Mouse (Mus musculus): Measurements from ENCODE around the gene Tspear.
"Not testable (repeated sequence)": the region's sequence is repeated elsewhere in the genome, so short reads cannot be mapped to it uniquely, and the experiment has no call there.

The Tspear gene

GRCm38 (mm10) chr10:77685895-77686664 is at the start of gene Tspear:
Gene Tspear, plus strand, starts transcription at chr10:77686569.
- DNase-seq (ENCODE audit: low spot score in 2 of 2): no peak

GRCm38 (mm10) chr10:77638956-77639355 is 47.4 kb upstream of the Tspear start:
- no peak for DNase-seq (ENCODE audit: low spot score in 2 of 2)

GRCm38 (mm10) chr10:77643160-77643559 is 43.2 kb upstream of the Tspear start:
- no peak for DNase-seq (ENCODE audit: low spot score in 2 of 2)

- DNase-seq (ENCODE audit: low spot score in 2 of 2): no peak
These were observed 40.8 kb upstream of the Tspear start for GRCm38 (mm10) chr10:77645571-77645970.

- DNase-seq (ENCODE audit: low spot score in 2 of 2): no peak
These were observed 38.9 kb upstream of the Tspear start for GRCm38 (mm10) chr10:77647461-77647860.

GRCm38 (mm10) chr10:77647901-77648300 is 38.5 kb upstream of the Tspear start:
- no peak for DNase-seq (ENCODE audit: low spot score in 2 of 2)

- DNase-seq (ENCODE audit: low spot score in 2 of 2): peak in 1 of 2 experiments; percentile 30
These were observed 34.3 kb upstream of the Tspear start for GRCm38 (mm10) chr10:77652046-77652445.

- no peak for DNase-seq (ENCODE audit: low spot score in 2 of 2)
These were observed 27.9 kb upstream of the Tspear start for GRCm38 (mm10) chr10:77658286-77658994.

- DNase-seq (ENCODE audit: low spot score in 2 of 2): no peak
These were observed 22.3 kb upstream of the Tspear start for GRCm38 (mm10) chr10:77663949-77664665.

- DNase-seq (ENCODE audit: low spot score in 2 of 2): no peak
These were observed 20.0 kb upstream of the Tspear start for GRCm38 (mm10) chr10:77666342-77666741.

- no peak for DNase-seq (ENCODE audit: low spot score in 2 of 2)
These were observed 19.0 kb upstream of the Tspear start for GRCm38 (mm10) chr10:77667402-77667801.

GRCm38 (mm10) chr10:77670710-77671109 is 15.7 kb upstream of the Tspear start:
- no peak for DNase-seq (ENCODE audit: low spot score in 2 of 2)

- no peak for DNase-seq (ENCODE audit: low spot score in 2 of 2)
These were observed 14.8 kb upstream of the Tspear start for GRCm38 (mm10) chr10:77671519-77671918.

- DNase-seq (ENCODE audit: low spot score in 2 of 2): peak in 1 of 2 experiments; percentile 37
These were observed 12.6 kb upstream of the Tspear start for GRCm38 (mm10) chr10:77673765-77674164.

- peak in 1 of 2 experiments; percentile 43 for DNase-seq (ENCODE audit: low spot score in 2 of 2)
These were observed 8.8 kb upstream of the Tspear start for GRCm38 (mm10) chr10:77677562-77677961.

GRCm38 (mm10) chr10:77682994-77683393 is 3.4 kb upstream of the Tspear start:
- DNase-seq (ENCODE audit: low spot score in 2 of 2): no peak

GRCm38 (mm10) chr10:77684181-77684580 is 2.2 kb upstream of the Tspear start:
- no peak for DNase-seq (ENCODE audit: low spot score in 2 of 2)

GRCm38 (mm10) chr10:77687021-77687420 is 652 bp downstream of the Tspear start:
- no peak for DNase-seq (ENCODE audit: low spot score in 2 of 2)

- not testable (repeated sequence) for DNase-seq (ENCODE audit: low spot score in 2 of 2)
These were observed 4.0 kb downstream of the Tspear start, which contains the start of gene Gm19402 for GRCm38 (mm10) chr10:77690356-77690807. Gene Gm19402, minus strand, starts transcription at chr10:77690757.

GRCm38 (mm10) chr10:77697133-77697532 is 10.8 kb downstream of the Tspear start, which contains the start of gene Gm9508:
Gene Gm9508, minus strand, starts transcription at chr10:77697233.
- DNase-seq (ENCODE audit: low spot score in 2 of 2): no peak

- no peak for DNase-seq (ENCODE audit: low spot score in 2 of 2)
These were observed 20.0 kb downstream of the Tspear start, which contains the start of gene Gm10272 for GRCm38 (mm10) chr10:77706326-77706725. Gene Gm10272, plus strand, starts transcription at chr10:77706626.

GRCm38 (mm10) chr10:77709831-77710230 is 23.5 kb downstream of the Tspear start:
- DNase-seq (ENCODE audit: low spot score in 2 of 2): no peak
